Mouse (Mus musculus) midbrain, embryonic 16.5 days (tissue): ENCODE results near the gene Gatd1. TPM values are rescaled to one million over a fixed set of nuclear protein-coding genes. Genes with fewer than 3 reads are reported as not detected.

Source experiments
- ATAC-seq: fragments of 200-750 bp; cut with Nextera tagmentation; 2 replicates; pipeline ENCODE4 v1.8.0; 2017; ENCODE audit warnings: moderate TSS enrichment
- H3K27ac ChIP-seq: fragments of 300-500 bp; sonication (generic); 2 replicates; pipeline ENCODE4 v1.5.1; 2014; ENCODE audit warnings: mild to moderate bottlenecking, low read length, mixed read lengths
- H3K27me3 ChIP-seq: fragments of 300-500 bp; sonication (generic); 2 replicates; pipeline ENCODE4 v1.6.1; 2014; ENCODE audit warnings: low read depth, low read length, mixed read lengths; ENCODE audit not compliant: control insufficient read depth, insufficient read depth
- H3K36me3 ChIP-seq: fragments of 300-500 bp; sonication (generic); 2 replicates; pipeline ENCODE4 v1.6.1; 2014; ENCODE audit warnings: mild to moderate bottlenecking, low read length, moderate library complexity, mixed read lengths; ENCODE audit not compliant: control insufficient read depth, insufficient read depth
- H3K4me1 ChIP-seq: fragments of 300-500 bp; sonication (generic); 2 replicates; pipeline ENCODE4 v1.6.1; 2014; ENCODE audit warnings: mild to moderate bottlenecking, low read length, mixed read lengths; ENCODE audit not compliant: control insufficient read depth, insufficient read depth
- H3K4me2 ChIP-seq: fragments of 300-500 bp; sonication (generic); 2 replicates; pipeline ENCODE4 v1.6.1; 2014; ENCODE audit warnings: mild to moderate bottlenecking, low read length, mixed read lengths
- H3K4me3 ChIP-seq: fragments of 300-500 bp; sonication (generic); 2 replicates; pipeline ENCODE4 v1.5.1; 2014; ENCODE audit warnings: low read depth, mild to moderate bottlenecking, low read length, moderate library complexity, mixed read lengths
- H3K9ac ChIP-seq: fragments of 300-500 bp; sonication (generic); 2 replicates; pipeline ENCODE4 v1.6.1; 2014; ENCODE audit warnings: low read depth, low read length, mixed read lengths
- H3K9me3 ChIP-seq: fragments of 300-500 bp; sonication (generic); replicated peaks from 2 replicates; pipeline ENCODE4 v1.6.1; 2014; ENCODE audit warnings: mild to moderate bottlenecking, low read length, mixed read lengths; ENCODE audit not compliant: control insufficient read depth, poor library complexity, severe bottlenecking
- WGBS: fragments of 180-500 bp; shearing (Covaris S2); extraction: QIAGEN DNeasy Blood & Tissue Kit; methylation state at CpG from one replicate; pipeline ENCODE4 v1.1.7; 2014; 5-methylcytosine and 5-hydroxymethylcytosine counted together
- polyA plus RNA-seq: library from polyadenylated mRNA; unstranded; fragments of >200 nt; fragmentation: Nextera tagmentation; extraction: Ambion mirVana; gene quantifications from 2 replicates; pipeline ENCODE4 v1.2.1, GENCODE M21; 2015

Gatd1 gene
- polyA plus RNA-seq, 1 experiment from 2014 or later, result 54.9 TPM

DNA sequence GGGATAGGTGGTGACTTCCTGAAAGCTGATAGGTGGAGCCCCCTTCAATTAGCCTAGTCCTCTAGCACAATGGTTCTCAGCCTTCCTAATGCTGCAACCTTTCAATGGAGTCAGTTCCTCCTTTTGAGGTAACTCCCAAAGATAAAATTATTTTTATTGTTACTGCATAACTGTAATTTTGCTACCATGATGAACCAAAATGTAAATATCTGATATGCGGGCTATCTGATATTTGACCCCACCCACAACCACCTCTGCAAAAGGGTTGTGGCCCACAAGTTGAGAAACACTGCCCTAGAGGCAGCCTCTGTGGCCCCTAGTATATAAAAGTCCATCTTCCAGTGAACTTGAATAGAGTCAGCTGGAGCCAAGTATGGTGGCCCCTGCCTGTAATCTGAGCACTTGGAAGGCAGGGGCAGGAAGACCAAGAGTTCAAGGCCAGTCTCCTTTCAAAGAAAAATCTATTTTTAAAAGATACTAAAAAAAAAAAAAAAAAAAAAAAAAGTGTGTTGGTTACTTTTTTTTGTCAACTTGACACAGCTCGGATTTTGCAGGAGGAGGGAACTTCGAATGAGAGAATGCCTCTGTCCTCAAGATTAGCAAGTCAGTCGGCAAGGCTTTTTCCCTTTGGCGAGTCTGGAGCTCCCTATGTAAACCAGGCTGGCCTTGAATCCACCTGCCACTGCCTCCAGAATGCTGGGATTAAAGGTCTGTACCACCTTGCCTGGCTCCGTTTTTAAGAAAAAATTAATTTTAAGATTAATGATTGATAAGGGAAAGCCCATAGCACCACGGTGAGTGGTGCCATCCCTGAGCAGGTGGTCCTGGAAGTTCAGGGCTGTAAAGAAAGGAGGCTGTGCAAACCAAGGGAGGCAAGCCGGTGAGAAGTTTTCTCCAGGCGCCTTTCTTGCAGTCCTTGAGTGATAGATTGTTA is 23.3 kb downstream of the Gatd1 start:
- no peak overlapping the region for H3K27ac ChIP-seq
- no peak for ATAC-seq
- WGBS, result 53% methylated on average over 9 of the region's 9 CpGs
- no peaks in the 10 kb centered on the region for H3K9me3 ChIP-seq
- no peak overlapping the region for H3K4me3 ChIP-seq
- peaks cover 11% of the 10 kb centered on the region for H3K4me1 ChIP-seq
- H3K9ac ChIP-seq, result no peak overlapping the region
- no peak overlapping the region for H3K4me2 ChIP-seq
- no peaks in the 10 kb centered on the region for H3K36me3 ChIP-seq
- peaks cover 6% of the 10 kb centered on the region for H3K27me3 ChIP-seq

DNA sequence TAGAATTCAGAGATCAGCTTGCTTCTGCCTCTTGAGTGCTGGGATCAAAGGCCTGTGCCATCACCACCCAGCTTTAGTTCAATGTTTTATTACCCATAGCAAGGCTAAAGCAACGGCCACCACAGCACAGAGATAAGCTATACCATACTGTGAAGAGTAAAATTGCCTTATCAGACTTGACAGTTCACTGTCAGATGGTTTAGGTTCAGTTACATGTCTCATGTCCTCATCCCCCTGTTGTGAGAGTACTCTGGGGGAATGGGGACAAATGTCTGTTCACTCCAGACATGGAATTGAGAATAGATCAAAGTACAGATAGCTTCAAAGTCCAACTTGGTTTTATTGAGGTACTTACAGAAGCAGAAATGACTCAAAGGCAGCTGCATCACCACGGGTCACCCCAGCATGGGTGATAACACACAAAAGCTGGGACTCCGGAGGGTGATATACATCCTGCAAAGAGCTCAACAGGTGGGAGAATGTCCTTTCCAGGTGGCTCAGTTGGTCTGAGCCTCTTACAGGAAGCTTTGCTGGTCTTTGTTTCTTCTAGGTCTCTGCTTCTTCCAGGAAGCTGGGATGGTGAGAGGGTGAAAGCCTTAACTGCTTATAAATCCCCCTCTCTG is 25.3 kb downstream of the Gatd1 start:
- 51% methylated on average over 3 of the region's 3 CpGs for WGBS
- ATAC-seq, result no peak
- no peak overlapping the region for H3K4me3 ChIP-seq
- no peaks in the 10 kb centered on the region for H3K9me3 ChIP-seq
- peaks cover 11% of the 10 kb centered on the region for H3K4me1 ChIP-seq
- no peak overlapping the region for H3K27ac ChIP-seq
- H3K27me3 ChIP-seq, result peaks cover 6% of the 10 kb centered on the region
- H3K9ac ChIP-seq, result no peak overlapping the region
- no peaks in the 10 kb centered on the region for H3K36me3 ChIP-seq
- no peak overlapping the region for H3K4me2 ChIP-seq

DNA sequence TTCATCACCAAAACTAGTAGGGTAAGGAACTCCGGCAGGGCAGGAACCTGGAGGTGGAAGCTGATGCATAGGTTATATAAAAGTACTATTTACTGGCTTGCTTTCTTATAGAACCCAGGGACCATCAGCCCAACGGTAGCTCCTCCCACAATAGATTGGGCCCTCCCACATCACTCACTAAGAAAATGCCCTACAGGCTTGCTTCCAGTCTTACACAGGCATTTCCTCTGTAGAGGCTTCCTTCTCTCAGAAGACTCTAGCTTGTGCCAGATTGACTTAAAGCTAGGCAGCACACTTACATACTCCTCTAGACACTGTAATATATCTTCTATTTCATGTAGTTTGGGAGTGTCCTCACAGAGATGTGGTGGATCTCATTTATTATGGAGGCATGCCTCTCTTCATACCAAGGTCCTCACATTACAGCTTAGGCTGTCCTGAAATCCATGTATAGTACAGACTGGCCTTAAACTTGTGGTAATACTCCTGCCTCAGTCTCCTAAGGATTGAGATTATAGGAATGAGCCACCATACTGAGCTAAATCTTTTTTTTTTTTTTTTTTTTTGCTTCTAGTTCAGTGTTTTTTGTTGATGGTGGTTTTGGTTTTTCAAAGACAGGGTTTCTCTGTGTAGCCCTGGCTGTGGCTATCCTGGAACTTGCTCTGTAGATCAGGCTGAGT is 26.0 kb downstream of the Gatd1 start:
- H3K36me3 ChIP-seq, result no peaks in the 10 kb centered on the region
- no peak overlapping the region for H3K4me2 ChIP-seq
- peaks cover 6% of the 10 kb centered on the region for H3K27me3 ChIP-seq
- no peak overlapping the region for H3K9ac ChIP-seq
- H3K27ac ChIP-seq, result no peak overlapping the region
- no peak overlapping the region for H3K4me3 ChIP-seq
- H3K9me3 ChIP-seq, result no peaks in the 10 kb centered on the region
- WGBS, result 64% methylated on average over 2 of the region's 2 CpGs
- H3K4me1 ChIP-seq, result peaks cover 7% of the 10 kb centered on the region
- ATAC-seq, result no peak

GRCm38 (mm10) chr7:141381068-141381835 is 32.7 kb downstream of the Gatd1 start:
- Histone ChIP-seq H3K36me3 (no peaks in the 10 kb centered on the region), H3K27me3 (no peaks in the 10 kb centered on the region), H3K27ac (no peak overlapping the region), H3K4me1 (no peaks in the 10 kb centered on the region), H3K9me3 (no peaks in the 10 kb centered on the region), H3K9ac (no peak overlapping the region), H3K4me2 (no peak overlapping the region), H3K4me3 (no peak overlapping the region)
- 80% methylated on average over 4 of the region's 4 CpGs for WGBS
- ATAC-seq, result no peak

DNA sequence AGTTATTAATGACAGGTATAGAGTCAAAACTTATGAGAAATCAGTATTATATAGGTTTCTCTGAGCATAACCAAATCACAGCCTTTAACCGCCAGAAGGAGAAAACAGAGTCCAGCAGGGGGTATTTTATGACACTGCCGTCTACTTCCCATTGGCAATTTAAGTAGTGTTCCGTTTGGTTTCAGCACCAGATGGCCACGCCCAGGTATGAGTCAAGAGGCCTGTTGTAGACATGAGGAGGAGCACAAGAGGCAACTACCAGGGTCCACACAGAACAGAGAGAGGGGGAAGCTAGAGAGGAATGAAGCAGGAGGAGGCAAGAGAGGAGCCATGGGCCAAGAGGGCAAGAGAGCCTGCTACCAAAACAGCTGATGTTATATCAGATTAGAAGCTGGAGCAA is 34.4 kb downstream of the Gatd1 start:
- no peaks in the 10 kb centered on the region for H3K27me3 ChIP-seq
- no peak overlapping the region for H3K4me3 ChIP-seq
- no peak overlapping the region for H3K9ac ChIP-seq
- H3K27ac ChIP-seq, result no peak overlapping the region
- ATAC-seq, result no peak
- no peak overlapping the region for H3K4me2 ChIP-seq
- H3K4me1 ChIP-seq, result no peaks in the 10 kb centered on the region
- H3K9me3 ChIP-seq, result no peaks in the 10 kb centered on the region
- WGBS, result 72% methylated on average over 4 of the region's 4 CpGs
- no peaks in the 10 kb centered on the region for H3K36me3 ChIP-seq

DNA sequence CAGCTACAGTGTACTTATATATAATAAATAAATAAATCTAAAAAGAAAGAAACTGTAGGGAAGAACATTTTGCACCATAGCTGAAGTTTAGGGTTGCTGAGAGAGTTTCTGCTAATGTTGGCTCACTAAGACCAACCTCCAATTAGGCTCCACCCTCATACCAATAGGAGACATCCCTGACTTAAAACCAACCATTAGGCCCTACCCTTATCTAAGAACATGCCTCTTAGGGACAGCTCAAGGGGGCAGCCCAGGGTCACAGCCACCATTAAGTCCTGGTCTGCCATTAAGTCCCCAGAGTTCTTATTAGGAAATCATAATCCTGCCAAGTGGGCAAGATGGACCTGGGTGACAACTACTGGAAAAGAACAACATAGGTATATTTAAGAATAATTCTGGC is 39.5 kb downstream of the Gatd1 start:
- Histone ChIP-seq H3K4me2 (no peak overlapping the region), H3K27ac (no peak overlapping the region), H3K36me3 (no peaks in the 10 kb centered on the region), H3K9ac (no peak overlapping the region), H3K4me3 (no peak overlapping the region), H3K27me3 (no peaks in the 10 kb centered on the region), H3K4me1 (no peaks in the 10 kb centered on the region), H3K9me3 (no peaks in the 10 kb centered on the region)
- ATAC-seq, result no peak

DNA sequence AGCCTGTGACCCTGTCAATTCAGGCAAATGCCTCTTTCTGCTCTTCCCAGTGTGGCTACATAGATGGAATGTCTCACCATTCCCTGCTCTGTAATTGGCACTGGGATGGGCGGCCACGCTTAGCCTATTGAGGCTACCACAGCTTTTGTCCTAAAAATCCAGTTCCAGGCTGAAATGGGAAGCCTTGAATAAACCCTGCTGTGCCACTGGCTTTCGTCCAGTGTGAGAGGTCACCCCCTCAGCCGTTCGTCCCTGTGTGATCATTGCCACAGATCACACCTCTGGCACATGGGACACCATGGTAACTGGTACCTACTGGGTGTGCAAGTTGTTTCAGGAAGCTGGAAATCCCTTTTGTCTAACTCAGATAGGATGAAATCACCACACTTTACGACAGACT is 40.3 kb downstream of the Gatd1 start:
- Histone ChIP-seq H3K36me3 (no peaks in the 10 kb centered on the region), H3K27ac (no peak overlapping the region), H3K27me3 (no peaks in the 10 kb centered on the region), H3K9me3 (no peaks in the 10 kb centered on the region), H3K9ac (no peak overlapping the region), H3K4me3 (no peak overlapping the region), H3K4me1 (no peaks in the 10 kb centered on the region), H3K4me2 (no peak overlapping the region)
- no peak for ATAC-seq
- 24% methylated on average over 6 of the region's 6 CpGs for WGBS

DNA sequence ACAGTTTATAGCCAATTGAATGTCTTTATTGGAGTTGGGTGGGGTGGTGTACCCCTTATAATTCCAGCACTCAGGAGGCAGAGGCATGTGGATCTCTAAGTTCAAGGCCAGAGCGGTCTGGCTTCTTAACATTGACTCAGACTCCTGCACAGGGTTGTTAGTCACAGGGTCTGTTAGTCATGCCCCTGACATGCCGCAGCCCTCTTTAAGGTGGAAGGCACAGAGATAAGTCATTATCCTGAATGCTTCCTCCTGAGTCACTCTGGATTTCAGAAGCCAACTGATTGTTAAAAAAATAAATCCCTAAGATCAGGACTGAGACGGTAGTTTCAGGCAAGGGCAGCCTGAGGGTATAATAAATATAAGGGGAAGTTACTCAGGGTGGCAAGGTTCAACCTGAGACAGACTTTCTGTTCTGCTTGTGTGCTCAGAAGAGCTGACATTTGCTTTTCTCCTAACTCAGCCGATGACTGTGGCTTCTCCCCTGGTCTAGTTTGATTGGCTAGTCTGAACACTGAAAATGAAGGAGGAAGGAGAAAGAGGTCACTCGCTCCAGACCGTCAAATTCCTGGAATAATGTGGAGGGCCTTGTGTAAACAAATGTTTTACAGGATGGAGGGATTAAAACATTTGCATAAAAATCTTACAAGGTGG is 41.9 kb downstream of the Gatd1 start:
- Histone ChIP-seq H3K27ac (no peak overlapping the region), H3K9me3 (no peaks in the 10 kb centered on the region), H3K9ac (no peak overlapping the region), H3K4me1 (no peaks in the 10 kb centered on the region), H3K36me3 (no peaks in the 10 kb centered on the region), H3K4me2 (no peak overlapping the region), H3K4me3 (no peak overlapping the region), H3K27me3 (no peaks in the 10 kb centered on the region)
- no peak for ATAC-seq
- 73% methylated on average over 6 of the region's 6 CpGs for WGBS
